Mouse (Mus musculus) lung, embryonic 16.5 days (tissue): ENCODE data around the gene Tmem123. TPM values are rescaled to one million over a fixed set of nuclear protein-coding genes. Genes with fewer than 3 reads are reported as not detected.

Experiments used
- microRNA-seq: library from miRNA; unstranded; fragments of <30 nt; microRNA quantifications from one replicate; pipeline ENCODE4, GENCODE M21; 2016
- polyA plus RNA-seq: library from polyadenylated mRNA; unstranded; fragments of >200 nt; fragmentation: Nextera tagmentation; extraction: Ambion mirVana; gene quantifications from 2 replicates; pipeline ENCODE4 v1.2.1, GENCODE M21; 2015

Gene Tmem123
- polyA plus RNA-seq, 1 experiment from 2014 or later, result 136 TPM

Small RNA genes lying within 50 kb of the gene (microRNA-seq; reads per million reads assigned to microRNA genes)
- 6.3 reads per million, percentile 20 among the genes with 10 or more reads in this experiment for gene Mir5618

Other genes with a start within 250 kb of the Tmem123 start
- gene Mmp8, start 205.6 kb upstream of the Tmem123 start, polyA plus RNA-seq, result 2.0 and 2.1 TPM in 2 replicates
- not detected in 2 replicates for gene Mmp27, start 192.6 kb upstream of the Tmem123 start, polyA plus RNA-seq
- not detected in 2 replicates for gene Mmp20, start 135.8 kb upstream of the Tmem123 start, polyA plus RNA-seq
- not detected in 2 replicates for gene Mmp7, start 72.0 kb upstream of the Tmem123 start, polyA plus RNA-seq
- 32.7 and 38.0 TPM in 2 replicates for gene Birc2, start 73.0 kb downstream of the Tmem123 start, polyA plus RNA-seq
- gene Birc3, start 109.1 kb downstream of the Tmem123 start, polyA plus RNA-seq, result 10.5 and 11.9 TPM in 2 replicates
- gene Yap1, start 240.6 kb downstream of the Tmem123 start, polyA plus RNA-seq, result 28.5 and 30.3 TPM in 2 replicates